ENCODE assay signal across 25 mouse cellular contexts in the genomic region with DNA sequence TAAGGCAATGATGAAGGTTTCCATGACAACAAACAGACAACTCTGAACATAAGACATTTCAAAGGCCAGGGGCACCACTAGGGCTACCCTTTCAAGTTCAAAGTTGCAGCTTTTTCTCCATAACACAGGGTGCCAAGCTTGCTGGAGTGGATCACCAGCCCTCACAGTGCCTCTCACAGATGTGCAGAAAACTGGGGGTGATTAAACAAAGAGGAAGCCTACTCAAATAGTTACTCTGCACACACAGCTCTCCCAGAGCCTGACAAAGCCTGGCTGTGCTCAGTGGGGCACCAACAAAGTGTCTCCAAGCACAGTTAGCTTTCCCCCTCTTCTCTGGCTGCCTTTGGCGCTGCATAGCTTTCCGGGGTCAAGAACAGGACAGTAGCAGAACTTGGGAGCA. TPM values are rescaled to one million over a fixed set of nuclear protein-coding genes. Genes with fewer than 3 reads are reported as not detected.
DNase-seq lines count a peak whose midpoint lies in the region; ATAC-seq and TF ChIP-seq lines count a peak whose summit lies in the region.
"Had no signal": no experiment of that assay in that cellular context is flagged by ENCODE, and none has a peak within 500 bp of the region (broad histone marks: within the 10 kb centered on the region; RNA-seq: fewer than 3 reads in every experiment).

No protein-coding gene starts in this region.

- DNase-seq in embryo, embryonic 10 days (ENCODE audit: low spot score) = peak; percentile 5
- no peak for DNase-seq in embryo, embryonic 11 days
- no peak for DNase-seq in kidney, adult 8-10 months
- peak; percentile 39 for DNase-seq in neural tube, embryonic 11.5 days (ENCODE audit: low spot score)
- DNase-seq in neural tube, embryonic 10.5 days (ENCODE audit: extremely low spot score, low spot score) = no peak
- no peak for DNase-seq in spleen, postnatal 14 days (ENCODE audit: low spot score in 2 of 2)
- DNase-seq: adrenal gland, postnatal 25 days; cerebellum, adult 2 months; cerebellum, postnatal 36 days; gastrocnemius, postnatal 10 days; heart, adult 18-20 months; kidney, adult 2 months; kidney, postnatal 4 days; retina, postnatal 1 day; right cerebral cortex, postnatal 4 days; thymus, postnatal 36 days had no signal

- H3K4me1 ChIP-seq in kidney, embryonic 15.5 days = peaks cover 5% of the 10 kb centered on the region; the same call in 1 of the 2 replicates
- H3K4me1 ChIP-seq in neural tube, embryonic 11.5 days (ENCODE audit: control insufficient read depth, insufficient read depth, low read length) = peaks cover 11% of the 10 kb centered on the region; the same call in 1 of the 2 replicates
- H3K4me1 ChIP-seq in olfactory bulb, adult 2 months (ENCODE audit: control insufficient read depth, insufficient read depth, low read length) = peaks cover 14% of the 10 kb centered on the region
- H3K4me1 ChIP-seq: megakaryocyte, embryonic 14.5 days had no signal

- 33% methylated on average over 2 of the region's 2 CpGs for WGBS in kidney, embryonic 15.5 days
- 21% methylated on average over 2 of the region's 2 CpGs for WGBS in neural tube, embryonic 11.5 days
- 17% methylated on average over 2 of the region's 2 CpGs for WGBS in olfactory bulb, adult 2 months

- no peak for ATAC-seq in kidney, embryonic 15.5 days (replicated peaks; ENCODE audit: low FRiP score)
- ATAC-seq in neural tube, embryonic 11.5 days (ENCODE audit: insufficient read depth, low FRiP score, low TSS enrichment) = no peak
- ATAC-seq: forebrain, embryonic 13.5 days; inflammation-experienced regulatory T-cells, adult 6 months; lung, postnatal 0 days had no signal

- no peaks in the 10 kb centered on the region for H3K9me3 ChIP-seq in kidney, embryonic 15.5 days (replicated peaks)
- H3K9me3 ChIP-seq in neural tube, embryonic 11.5 days (ENCODE audit: control insufficient read depth, low read length) = no peaks in the 10 kb centered on the region
- H3K9me3 ChIP-seq: forebrain, embryonic 13.5 days; G1E; hindbrain, embryonic 12.5 days; megakaryocyte, embryonic 14.5 days had no signal

- H3K4me2 ChIP-seq in kidney, embryonic 15.5 days = no peak overlapping the region
- no peak overlapping the region for H3K4me2 ChIP-seq in neural tube, embryonic 11.5 days (ENCODE audit: low read depth)
- H3K4me2 ChIP-seq: forebrain, embryonic 13.5 days; hindbrain, embryonic 12.5 days had no signal

- no peaks in the 10 kb centered on the region for H3K36me3 ChIP-seq in kidney, embryonic 15.5 days
- H3K36me3 ChIP-seq in neural tube, embryonic 11.5 days (ENCODE audit: control insufficient read depth, insufficient read depth, low read length) = no peaks in the 10 kb centered on the region
- H3K36me3 ChIP-seq: G1E had no signal

- no peaks in the 10 kb centered on the region for H3K27me3 ChIP-seq in kidney, embryonic 15.5 days
- no peaks in the 10 kb centered on the region for H3K27me3 ChIP-seq in neural tube, embryonic 11.5 days (ENCODE audit: control insufficient read depth, insufficient read depth, low read length)
- H3K27me3 ChIP-seq: forebrain, embryonic 13.5 days; hindbrain, embryonic 12.5 days had no signal

- no peak overlapping the region for H3K9ac ChIP-seq in kidney, embryonic 15.5 days
- no peak overlapping the region for H3K9ac ChIP-seq in neural tube, embryonic 11.5 days (ENCODE audit: low read length)
- H3K9ac ChIP-seq: forebrain, embryonic 13.5 days; hindbrain, embryonic 12.5 days; liver, embryonic 14.5 days had no signal

- H3K27ac ChIP-seq in kidney, embryonic 15.5 days = peak overlapping the region; percentile 68; the same call in 1 of the 2 replicates
- 0 out of 2 replicates have a peak overlapping the region, but pooled peaks have one; percentile 6 for H3K27ac ChIP-seq in neural tube, embryonic 11.5 days (ENCODE audit: low read depth, low read length)
- H3K27ac ChIP-seq in olfactory bulb, adult 2 months (ENCODE audit: insufficient read depth, low read depth, low read length) = peak overlapping the region; percentile 69
- H3K27ac ChIP-seq: forebrain, embryonic 13.5 days; hindbrain, embryonic 12.5 days; liver, embryonic 14.5 days had no signal

- no peak for TF ChIP-seq POLR2A in olfactory bulb, adult 2 months (IDR thresholded peaks at IDR 0.05; ENCODE audit: insufficient read depth, low read depth, low read length)

- no peak for TF ChIP-seq CTCF in olfactory bulb, adult 2 months (IDR thresholded peaks at IDR 0.05; ENCODE audit: insufficient read depth, low read depth, low read length)

- H3K4me3 ChIP-seq in kidney, embryonic 15.5 days (replicated peaks) = no peak overlapping the region
- H3K4me3 ChIP-seq in neural tube, embryonic 11.5 days (ENCODE audit: low read depth, low read length) = no peak overlapping the region
- no peak overlapping the region for H3K4me3 ChIP-seq in olfactory bulb, adult 2 months (ENCODE audit: insufficient read depth, low read depth, low read length)
- H3K4me3 ChIP-seq: forebrain, embryonic 13.5 days; hindbrain, embryonic 12.5 days; megakaryocyte, embryonic 14.5 days had no signal

RNA-seq across cellular contexts. Expression of a gene that starts 35.2 kb away (rescaled TPM):
- polyA plus RNA-seq in kidney, embryonic 15.5 days (2015; fragmentation: Nextera tagmentation; extraction: Ambion mirVana) = 2.4 and 3.4 TPM in 2 replicates
- 3.8 and 4.4 TPM in 2 replicates for polyA plus RNA-seq in neural tube, embryonic 11.5 days (2014; fragmentation: Nextera tagmentation; extraction: Ambion mirVana)
- polyA plus RNA-seq in olfactory bulb, adult 2 months (2012; ENCODE audit: insufficient read depth, insufficient read length, low replicate concordance, missing spikeins) = not detected in 2 replicates
- polyA plus RNA-seq: G1E had no signal

RNA-seq across cellular contexts. Expression of a gene that starts 48.8 kb away (rescaled TPM):
- 3.4 TPM in 2 replicates for polyA plus RNA-seq in kidney, embryonic 15.5 days (2015; fragmentation: Nextera tagmentation; extraction: Ambion mirVana)
- polyA plus RNA-seq in neural tube, embryonic 11.5 days (2014; fragmentation: Nextera tagmentation; extraction: Ambion mirVana) = 14.1 and 17.5 TPM in 2 replicates
- polyA plus RNA-seq in olfactory bulb, adult 2 months (2012; ENCODE audit: insufficient read depth, insufficient read length, low replicate concordance, missing spikeins) = not detected in 2 replicates
- polyA plus RNA-seq: G1E had no signal

Comparison
In these comparisons a context has a peak if more than half of its experiments do, and no peak if none do; other contexts are left out.
1. DNase-seq: peak in embryo, embryonic 10 days (single experiment) and neural tube, embryonic 11.5 days (single experiment); none in embryo, embryonic 11 days (single experiment), kidney, adult 8-10 months (0 of 2), neural tube, embryonic 10.5 days (single experiment) and spleen, postnatal 14 days (0 of 2).
2. H3K27ac ChIP-seq: peak in every context shown above with its lines; median percentile 69 in olfactory bulb, adult 2 months; 68 in kidney, embryonic 15.5 days; 6 in neural tube, embryonic 11.5 days.